Mouse (Mus musculus) hindbrain, embryonic 16.5 days (tissue): ENCODE measurements around the gene Npas3. TPM values are rescaled to one million over a fixed set of nuclear protein-coding genes. Genes with fewer than 3 reads are reported as not detected.

Experiments
- ATAC-seq: fragments of 200-750 bp; cut with Nextera tagmentation; 2 replicates; pipeline ENCODE4 v1.8.0; 2017; ENCODE audit warnings: moderate TSS enrichment, moderate library complexity
- H3K27ac ChIP-seq: fragments of 300-500 bp; sonication (generic); 2 replicates; pipeline ENCODE4 v1.5.1; 2014; ENCODE audit warnings: low read depth, mild to moderate bottlenecking, control low read depth, low read length, moderate library complexity
- H3K27me3 ChIP-seq: fragments of 300-500 bp; sonication (generic); replicated peaks from 2 replicates; pipeline ENCODE4 v1.6.1; 2014; ENCODE audit warnings: low read length; ENCODE audit not compliant: control insufficient read depth, insufficient read depth
- H3K36me3 ChIP-seq: fragments of 300-500 bp; sonication (generic); 2 replicates; pipeline ENCODE4 v1.6.1; 2014; ENCODE audit warnings: mild to moderate bottlenecking, low read length, moderate library complexity, mixed read lengths; ENCODE audit not compliant: control insufficient read depth, insufficient read depth
- H3K4me1 ChIP-seq: fragments of 300-500 bp; sonication (generic); 2 replicates; pipeline ENCODE4 v1.6.1; 2014; ENCODE audit warnings: low read depth, low read length; ENCODE audit not compliant: control insufficient read depth, insufficient read depth
- H3K4me2 ChIP-seq: fragments of 300-500 bp; sonication (generic); 2 replicates; pipeline ENCODE4 v1.6.1; 2014; ENCODE audit warnings: mild to moderate bottlenecking, low read length, control low read depth, moderate library complexity
- H3K4me3 ChIP-seq: fragments of 300-500 bp; sonication (generic); 2 replicates; pipeline ENCODE4 v1.5.1; 2014; ENCODE audit warnings: mild to moderate bottlenecking, low read length, control low read depth, moderate library complexity
- H3K9ac ChIP-seq: fragments of 300-500 bp; sonication (generic); 2 replicates; pipeline ENCODE4 v1.6.1; 2014; ENCODE audit warnings: low read depth, mild to moderate bottlenecking, control low read depth, low read length, moderate library complexity
- H3K9me3 ChIP-seq: fragments of 300-500 bp; sonication (generic); 2 replicates; pipeline ENCODE4 v1.6.1; 2014; ENCODE audit warnings: mild to moderate bottlenecking, low read length, moderate library complexity; ENCODE audit not compliant: control insufficient read depth
- WGBS: fragments of 180-500 bp; shearing (Covaris S2); extraction: QIAGEN DNeasy Blood & Tissue Kit; methylation state at CpG from one replicate; pipeline ENCODE4 v1.1.7; 2014; 5-methylcytosine and 5-hydroxymethylcytosine counted together
- polyA plus RNA-seq: library from polyadenylated mRNA; unstranded; fragments of >200 nt; fragmentation: Nextera tagmentation; extraction: Ambion mirVana; gene quantifications from 2 replicates; pipeline ENCODE4 v1.2.1, GENCODE M21; 2015

Npas3 gene
- polyA plus RNA-seq, 1 experiment from 2014 or later, result 21.4 TPM

DNA sequence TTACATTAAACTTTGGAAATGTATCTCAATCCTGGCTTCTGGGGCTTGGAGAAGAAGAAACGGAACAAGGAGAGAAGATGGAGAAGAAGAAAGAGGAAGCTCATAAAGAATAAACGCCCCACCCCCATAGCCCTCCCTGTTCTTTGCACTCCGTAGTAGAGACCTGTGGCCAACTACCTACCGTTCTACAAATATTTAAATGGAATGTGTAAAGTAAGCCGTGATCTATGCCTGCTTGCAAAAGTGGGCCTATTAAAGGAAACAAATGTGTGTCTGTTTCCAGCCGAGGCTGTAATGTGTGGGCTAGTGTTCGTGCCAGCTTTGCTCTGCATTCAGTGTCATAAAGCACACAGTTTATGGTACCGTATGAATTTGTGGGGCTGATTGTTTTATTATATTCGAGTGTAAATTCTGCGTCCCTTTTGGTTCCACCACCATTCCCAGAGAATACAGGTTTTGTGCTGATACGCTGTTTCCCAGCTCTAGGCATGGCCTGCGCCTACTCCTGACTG, 597.7 kb downstream of the Npas3 start:
- Histone ChIP-seq H3K9me3 (no peaks in the 10 kb centered on the region), H3K27ac (no peak overlapping the region), H3K36me3 (no peaks in the 10 kb centered on the region), H3K4me3 (no peak overlapping the region), H3K27me3 (no peaks in the 10 kb centered on the region), H3K4me2 (no peak overlapping the region), H3K9ac (no peak overlapping the region), H3K4me1 (peaks cover 2% of the 10 kb centered on the region)
- ATAC-seq, result no peak
- WGBS, result 68% methylated on average over 12 of the region's 12 CpGs

DNA sequence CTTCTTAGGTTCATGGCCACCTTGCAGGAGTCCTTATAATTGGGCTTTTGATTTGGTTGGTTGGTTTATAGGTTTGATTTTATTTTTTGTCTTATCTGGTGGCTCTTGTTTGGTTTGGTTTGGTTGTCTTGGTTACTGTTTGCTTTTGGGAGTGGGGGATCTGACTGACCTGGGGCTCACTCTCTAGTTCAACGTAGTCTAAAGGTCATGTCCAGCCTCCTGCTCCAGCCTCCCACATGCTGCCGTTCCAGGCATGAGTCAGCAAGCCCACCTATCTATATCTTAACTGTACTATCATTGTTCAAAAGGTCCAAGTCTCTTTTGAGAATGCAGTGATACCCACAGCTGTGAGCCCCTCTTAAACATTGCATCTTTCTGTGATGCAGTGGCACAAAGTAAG, 600.8 kb downstream of the Npas3 start:
- no peak overlapping the region for H3K27ac ChIP-seq
- H3K4me3 ChIP-seq, result no peak overlapping the region
- H3K9me3 ChIP-seq, result no peaks in the 10 kb centered on the region
- WGBS, result 86% methylated on average over 2 of the region's 2 CpGs
- no peaks in the 10 kb centered on the region; the same call in 1 of the 2 replicates for H3K4me1 ChIP-seq
- H3K4me2 ChIP-seq, result no peak overlapping the region
- H3K36me3 ChIP-seq, result no peaks in the 10 kb centered on the region
- no peaks in the 10 kb centered on the region for H3K27me3 ChIP-seq
- no peak overlapping the region for H3K9ac ChIP-seq
- ATAC-seq, result no peak

DNA sequence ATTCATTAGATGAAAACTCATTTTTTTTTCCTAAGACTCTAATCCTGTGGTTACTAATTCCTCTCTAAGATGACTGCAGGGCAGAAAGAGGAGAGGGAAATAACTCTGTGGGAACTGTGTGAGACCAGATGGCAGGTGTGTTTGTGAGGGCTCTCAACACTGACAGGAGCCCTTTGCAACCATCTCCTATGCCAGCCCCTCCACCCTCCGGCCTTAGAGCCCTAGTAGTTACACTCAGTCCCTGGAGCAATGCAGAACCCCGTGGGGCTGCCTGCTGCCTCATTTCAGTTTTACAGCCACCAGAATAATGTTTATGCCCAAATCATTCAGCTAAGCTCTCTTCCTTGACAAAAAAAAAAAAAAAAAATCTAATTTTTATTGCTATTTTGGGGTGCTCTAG, 604.0 kb downstream of the Npas3 start:
- H3K9me3 ChIP-seq, result no peaks in the 10 kb centered on the region
- H3K27ac ChIP-seq, result no peak overlapping the region
- no peak overlapping the region for H3K4me3 ChIP-seq
- no peaks in the 10 kb centered on the region for H3K36me3 ChIP-seq
- H3K4me1 ChIP-seq, result no peaks in the 10 kb centered on the region
- H3K4me2 ChIP-seq, result no peak overlapping the region
- H3K27me3 ChIP-seq, result no peaks in the 10 kb centered on the region
- WGBS, result 78% methylated on average over 2 of the region's 2 CpGs
- ATAC-seq, result no peak
- H3K9ac ChIP-seq, result no peak overlapping the region

DNA sequence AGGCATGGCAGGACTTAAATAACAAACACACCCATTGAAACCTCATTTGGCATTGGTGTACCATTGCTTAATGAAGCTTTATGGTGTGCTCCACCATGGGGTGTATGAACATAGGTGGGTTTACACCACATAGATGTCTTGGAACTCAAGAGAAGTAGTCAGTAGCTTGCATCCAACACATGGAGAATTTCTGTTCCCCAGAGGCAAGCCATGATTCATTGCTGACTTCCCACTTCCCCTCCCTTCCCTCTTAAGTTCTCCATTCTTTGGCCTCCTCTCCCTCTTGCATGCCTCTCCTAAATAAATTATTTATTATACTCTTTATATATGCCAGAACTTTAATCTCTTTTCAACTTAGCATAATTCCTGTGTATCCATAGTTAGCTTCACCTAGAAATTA, 611.7 kb downstream of the Npas3 start:
- no peaks in the 10 kb centered on the region for H3K9me3 ChIP-seq
- no peaks in the 10 kb centered on the region for H3K36me3 ChIP-seq
- ATAC-seq, result no peak
- no peak overlapping the region for H3K4me2 ChIP-seq
- no peak overlapping the region for H3K4me3 ChIP-seq
- peaks cover 2% of the 10 kb centered on the region for H3K4me1 ChIP-seq
- H3K27ac ChIP-seq, result no peak overlapping the region
- H3K27me3 ChIP-seq, result no peaks in the 10 kb centered on the region
- no peak overlapping the region for H3K9ac ChIP-seq

DNA sequence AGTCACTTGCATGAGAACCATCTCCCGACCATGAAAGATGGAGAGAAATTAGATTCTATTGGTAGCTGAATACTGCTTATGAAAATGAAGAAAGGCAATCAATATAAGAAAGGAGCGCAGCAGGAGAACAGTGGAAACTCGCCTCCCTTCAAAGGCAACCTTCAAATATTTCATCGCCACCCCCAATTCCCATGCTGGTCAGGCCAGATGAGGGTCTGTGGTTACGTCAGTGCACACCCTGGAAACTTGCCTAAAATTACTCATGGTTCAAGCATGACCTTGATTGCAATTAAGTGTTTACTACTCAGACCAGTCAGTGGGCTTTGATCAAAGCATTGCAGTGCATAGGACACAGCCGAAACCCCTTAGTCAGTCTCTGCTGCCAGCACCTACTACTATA, 613.8 kb downstream of the Npas3 start:
- 70% methylated on average over 6 of the region's 6 CpGs for WGBS
- H3K36me3 ChIP-seq, result no peaks in the 10 kb centered on the region
- H3K4me2 ChIP-seq, result no peak overlapping the region
- no peak for ATAC-seq
- H3K9me3 ChIP-seq, result no peaks in the 10 kb centered on the region
- no peak overlapping the region for H3K27ac ChIP-seq
- no peak overlapping the region for H3K9ac ChIP-seq
- peaks cover 11% of the 10 kb centered on the region for H3K4me1 ChIP-seq
- no peak overlapping the region for H3K4me3 ChIP-seq
- H3K27me3 ChIP-seq, result no peaks in the 10 kb centered on the region

DNA sequence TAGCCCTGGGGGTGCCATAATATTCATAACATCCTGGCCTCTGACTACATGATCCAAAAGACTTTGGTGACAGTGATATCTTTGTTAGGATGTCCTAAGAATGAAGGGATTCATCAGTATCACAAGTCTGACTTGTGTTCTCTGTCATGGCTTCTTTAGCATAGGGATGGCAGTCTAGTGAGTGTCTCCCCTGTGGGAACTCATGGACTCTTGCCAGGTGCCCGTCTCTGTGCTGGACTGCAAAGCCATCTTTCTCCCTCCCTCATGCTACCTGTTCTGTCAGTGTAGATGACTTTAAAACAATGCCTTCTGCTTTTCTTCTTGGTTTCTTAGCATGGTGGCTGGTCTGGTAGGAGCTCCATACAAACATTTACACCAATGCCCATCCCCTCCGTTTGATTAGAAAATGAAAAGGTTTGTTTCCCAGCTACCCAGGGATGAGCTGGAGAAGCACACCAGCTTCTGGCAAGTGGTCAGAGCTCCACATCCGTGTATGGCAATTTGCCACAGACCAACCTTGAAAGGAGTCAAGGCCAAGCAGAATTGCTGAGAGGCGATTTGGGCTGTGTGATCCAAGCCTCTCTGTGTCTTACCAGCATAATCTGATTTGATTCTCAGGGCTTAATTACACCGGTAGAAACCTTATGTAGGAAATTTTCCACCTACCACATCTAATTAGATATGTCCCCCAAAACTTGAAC, 616.1 kb downstream of the Npas3 start:
- H3K4me3 ChIP-seq, result no peak overlapping the region
- H3K36me3 ChIP-seq, result no peaks in the 10 kb centered on the region
- H3K4me2 ChIP-seq, result no peak overlapping the region
- peak; percentile 54; the same call in 1 of the 2 replicates for ATAC-seq
- 50% methylated on average over 5 of the region's 5 CpGs for WGBS
- H3K4me1 ChIP-seq, result peaks cover 11% of the 10 kb centered on the region
- peak overlapping the region; percentile 1; the same call in 1 of the 2 replicates for H3K27ac ChIP-seq
- H3K9ac ChIP-seq, result no peak overlapping the region
- no peaks in the 10 kb centered on the region for H3K27me3 ChIP-seq
- no peaks in the 10 kb centered on the region for H3K9me3 ChIP-seq

DNA sequence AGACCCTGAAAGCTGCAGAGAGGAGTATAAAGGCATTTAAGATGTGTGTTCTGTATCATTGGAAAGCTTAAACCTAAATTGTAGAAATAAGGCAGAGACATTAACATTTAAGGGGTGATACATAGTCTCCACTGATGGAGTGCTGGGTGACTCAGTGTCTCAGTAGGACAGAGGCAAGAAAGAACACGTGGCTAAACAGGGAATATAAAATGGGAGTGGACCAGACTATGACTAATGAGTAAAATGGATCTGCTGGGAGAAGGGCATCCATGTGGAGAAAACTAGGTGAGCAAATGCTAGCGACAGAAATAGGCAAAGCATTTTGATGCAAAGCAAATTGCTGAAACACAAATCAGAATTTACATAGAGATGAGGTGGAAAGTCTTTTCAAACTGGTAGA, 617.2 kb downstream of the Npas3 start:
- H3K27me3 ChIP-seq, result no peaks in the 10 kb centered on the region
- WGBS, result 26% methylated on average over 2 of the region's 2 CpGs
- no peak overlapping the region for H3K4me2 ChIP-seq
- no peak overlapping the region; the same call in 1 of the 2 replicates for H3K27ac ChIP-seq
- H3K9me3 ChIP-seq, result no peaks in the 10 kb centered on the region
- H3K4me3 ChIP-seq, result no peak overlapping the region
- no peak for ATAC-seq
- H3K36me3 ChIP-seq, result no peaks in the 10 kb centered on the region
- peaks cover 11% of the 10 kb centered on the region for H3K4me1 ChIP-seq
- no peak overlapping the region for H3K9ac ChIP-seq

DNA sequence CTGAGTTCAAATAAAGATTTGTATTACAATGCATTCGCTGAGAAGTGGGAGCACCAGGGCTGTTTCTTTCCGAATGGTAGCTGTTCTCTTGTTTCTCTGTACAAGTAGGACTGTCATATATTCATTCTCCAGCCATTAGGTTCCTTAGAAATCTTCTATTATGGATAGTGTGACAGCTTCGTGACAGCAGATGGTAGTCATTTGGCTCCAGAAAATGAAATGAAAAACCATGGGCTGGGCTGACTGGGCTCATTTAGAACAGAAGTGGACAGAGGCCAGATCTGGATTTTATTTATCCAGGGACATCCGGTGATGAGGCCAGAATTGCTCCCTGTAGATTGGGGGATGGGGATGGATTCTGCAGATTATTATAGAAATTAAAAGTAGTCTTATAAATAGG, 621.5 kb downstream of the Npas3 start:
- Histone ChIP-seq H3K9ac (no peak overlapping the region), H3K4me2 (no peak overlapping the region), H3K36me3 (no peaks in the 10 kb centered on the region), H3K4me1 (peaks cover 13% of the 10 kb centered on the region), H3K4me3 (no peak overlapping the region), H3K27ac (no peak overlapping the region), H3K9me3 (no peaks in the 10 kb centered on the region), H3K27me3 (no peaks in the 10 kb centered on the region)
- ATAC-seq, result no peak
- WGBS, result 56% methylated on average over 4 of the region's 4 CpGs

DNA sequence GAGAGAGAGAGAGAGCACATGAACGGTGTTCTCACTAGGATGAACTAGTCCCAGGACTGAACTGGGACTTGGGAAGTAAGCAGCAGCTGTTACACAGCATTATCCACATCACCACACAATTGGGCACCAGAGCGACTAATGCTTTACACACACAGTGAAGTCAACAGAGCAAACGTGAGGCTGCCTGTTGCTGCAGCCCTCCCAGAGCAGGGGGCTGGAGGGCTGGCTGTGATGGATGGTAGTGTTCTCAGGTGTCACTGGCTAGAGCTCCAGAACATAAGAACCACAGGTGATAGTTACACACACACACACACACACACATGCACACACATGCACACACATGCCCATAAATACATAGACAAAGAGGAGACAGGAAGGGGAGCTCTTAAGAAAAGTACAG, 626.7 kb downstream of the Npas3 start:
- 34% methylated on average over 3 of the region's 3 CpGs for WGBS
- H3K36me3 ChIP-seq, result no peaks in the 10 kb centered on the region
- no peak overlapping the region for H3K4me3 ChIP-seq
- H3K9me3 ChIP-seq, result no peaks in the 10 kb centered on the region
- H3K27me3 ChIP-seq, result no peaks in the 10 kb centered on the region
- H3K9ac ChIP-seq, result no peak overlapping the region
- ATAC-seq, result peak; percentile 69
- H3K4me2 ChIP-seq, result no peak overlapping the region
- no peak overlapping the region for H3K27ac ChIP-seq
- H3K4me1 ChIP-seq, result 0 out of 2 replicates have a peak, but pooled peaks cover 2% of the 10 kb centered on the region
